Mouse (Mus musculus): ENCODE results near the gene Wnt9a. TPM values are rescaled to one million over a fixed set of nuclear protein-coding genes. Genes with fewer than 3 reads are reported as not detected.
A peak's percentile ranks its signal among the peaks of the same experiment; 100 is the strongest.
"Not testable (repeated sequence)": the region's sequence is repeated elsewhere in the genome, so short reads cannot be mapped to it uniquely, and the experiment has no call there.

The Wnt9a gene
- total RNA-seq, 2 experiments from 2014 or later, result 17.1 to 19.9 TPM

- peak in 1 of 2 experiments; percentile 68 for DNase-seq (ENCODE audit: low spot score in 2 of 2)
- intact Hi-C loops (cut with DNase I), result no loop called here
Observed at GRCm38 (mm10) chr11:59300185-59300584, 6.5 kb upstream of the Wnt9a start.

GRCm38 (mm10) chr11:59301053-59301452 is 5.7 kb upstream of the Wnt9a start:
- intact Hi-C loops (cut with DNase I); DNase-seq (ENCODE audit: low spot score in 2 of 2): not testable (repeated sequence)

GRCm38 (mm10) chr11:59302700-59303569 is 3.8 kb upstream of the Wnt9a start:
- peak; percentile 90 to 98 for DNase-seq (ENCODE audit: low spot score in 2 of 2)
- intact Hi-C loops (cut with DNase I), result loop anchor here (2.0 kb wide), 1 partner anchor 180 kb away; no protein-coding TSS in a partner anchor

GRCm38 (mm10) chr11:59305008-59305820 is 1.5 kb upstream of the Wnt9a start:
- peak; percentile 60 to 83 for DNase-seq (ENCODE audit: low spot score in 2 of 2)
- intact Hi-C loops (cut with DNase I), result loop anchor here (5.0 kb wide), 1 partner anchor 37 kb away; no protein-coding TSS in a partner anchor

GRCm38 (mm10) chr11:59305821-59306215 is 910 bp upstream of the Wnt9a start:
- intact Hi-C loops (cut with DNase I), result loop anchor here (5.0 kb wide), 1 partner anchor 36 kb away; no protein-coding TSS in a partner anchor
- peak in 1 of 2 experiments; percentile 49 for DNase-seq (ENCODE audit: low spot score in 2 of 2)

GRCm38 (mm10) chr11:59307422-59308163 is 865 bp downstream of the Wnt9a start:
- intact Hi-C loops (cut with DNase I), result loop anchor here (5.0 kb wide), 1 partner anchor 35 kb away; no protein-coding TSS in a partner anchor
- peak; percentile 54 to 81 for DNase-seq (ENCODE audit: low spot score in 2 of 2)

GRCm38 (mm10) chr11:59308164-59308542 is 1.4 kb downstream of the Wnt9a start:
- DNase-seq (ENCODE audit: low spot score in 2 of 2), result no peak

GRCm38 (mm10) chr11:59308625-59309024 is 1.9 kb downstream of the Wnt9a start:
- intact Hi-C loops (cut with DNase I), result loop anchor here (5.0 kb wide), 1 partner anchor 34 kb away; no protein-coding TSS in a partner anchor
- DNase-seq (ENCODE audit: low spot score in 2 of 2), result no peak

More at GRCm38 (mm10) chr11:59308164-59308542, 1.4 kb downstream of the Wnt9a start:
- intact Hi-C loops (cut with DNase I), result loop anchor here (5.0 kb wide), 1 partner anchor 34 kb away; no protein-coding TSS in a partner anchor

GRCm38 (mm10) chr11:59309106-59309805 is 2.5 kb downstream of the Wnt9a start:
- intact Hi-C loops (cut with DNase I), result loop anchor here (5.0 kb wide), 1 partner anchor 33 kb away; no protein-coding TSS in a partner anchor
- peak in 1 of 2 experiments; percentile 73 for DNase-seq (ENCODE audit: low spot score in 2 of 2)

GRCm38 (mm10) chr11:59309976-59310375 is 3.2 kb downstream of the Wnt9a start:
- intact Hi-C loops (cut with DNase I), result loop anchor here (5.0 kb wide), 1 partner anchor 32 kb away; no protein-coding TSS in a partner anchor
- DNase-seq (ENCODE audit: low spot score in 2 of 2), result no peak

GRCm38 (mm10) chr11:59312060-59312459 is 5.3 kb downstream of the Wnt9a start:
- intact Hi-C loops (cut with DNase I), result no loop called here
- DNase-seq (ENCODE audit: low spot score in 2 of 2), result no peak

- intact Hi-C loops (cut with DNase I), result no loop called here
- DNase-seq (ENCODE audit: low spot score in 2 of 2), result no peak
Observed at GRCm38 (mm10) chr11:59312501-59312900, 5.8 kb downstream of the Wnt9a start.

GRCm38 (mm10) chr11:59313029-59313811 is 6.5 kb downstream of the Wnt9a start:
- no peak for DNase-seq (ENCODE audit: low spot score in 2 of 2)
- intact Hi-C loops (cut with DNase I), result no loop called here

GRCm38 (mm10) chr11:59313944-59314343 is 7.2 kb downstream of the Wnt9a start:
- no peak for DNase-seq (ENCODE audit: low spot score in 2 of 2)
- intact Hi-C loops (cut with DNase I), result no loop called here

- intact Hi-C loops (cut with DNase I), result no loop called here
- no peak for DNase-seq (ENCODE audit: low spot score in 2 of 2)
Observed at GRCm38 (mm10) chr11:59316517-59316916, 9.8 kb downstream of the Wnt9a start.

- intact Hi-C loops (cut with DNase I), result no loop called here
- no peak for DNase-seq (ENCODE audit: low spot score in 2 of 2)
Observed at GRCm38 (mm10) chr11:59322988-59323387, 16.3 kb downstream of the Wnt9a start.

GRCm38 (mm10) chr11:59324777-59325176 is 18.0 kb downstream of the Wnt9a start:
- intact Hi-C loops (cut with DNase I), result no loop called here

GRCm38 (mm10) chr11:59327625-59328024 is 20.9 kb downstream of the Wnt9a start:
- no peak for DNase-seq (ENCODE audit: low spot score in 2 of 2)
- intact Hi-C loops (cut with DNase I), result no loop called here

More at GRCm38 (mm10) chr11:59324777-59325176, 18.0 kb downstream of the Wnt9a start:
- no peak for DNase-seq (ENCODE audit: low spot score in 2 of 2)

All from left cerebral cortex, postnatal 14 days (tissue).